7 mouse cellular contexts compared by ENCODE assay signal in genomic region chr4:57300469-57301409, GRCm38 (mm10). TPM values are rescaled to one million over a fixed set of nuclear protein-coding genes. Genes with fewer than 3 reads are reported as not detected.
DNase-seq lines count a peak whose midpoint lies in the region; ATAC-seq lines count a peak whose summit lies in the region.

No protein-coding gene starts in this region.

- DNase-seq in 3134 (ENCODE audit: extremely low read depth, insufficient read length, low spot score) = peak; percentile 68
- DNase-seq in 3T3-L1 (ENCODE audit: low read depth, low spot score) = peak; percentile 23
- DNase-seq in embryo, embryonic 10.5 days (ENCODE audit: low spot score) = peak; percentile 47
- peak; percentile 32 for DNase-seq in heart, postnatal 4 days
- peak; percentile 60 for DNase-seq in limb, embryonic 10.5 days (ENCODE audit: low spot score)
- peak; percentile 37 for DNase-seq in thymus, postnatal 0 days (ENCODE audit: low spot score)

- peak overlapping the region; percentile 82 for H3K27ac ChIP-seq in limb, embryonic 10.5 days

- ATAC-seq in megakaryocyte progenitor cell, adult 5-6 weeks (replicated peaks; ENCODE audit: poor library complexity) = peak; percentile 12; the same call in 1 of the 2 replicates

- peaks cover 30% of the 10 kb centered on the region for H3K4me1 ChIP-seq in limb, embryonic 10.5 days

- H3K27me3 ChIP-seq in limb, embryonic 10.5 days (ENCODE audit: low read depth, poor library complexity, severe bottlenecking) = peaks cover 65% of the 10 kb centered on the region

- H3K4me3 ChIP-seq in limb, embryonic 10.5 days = peak overlapping the region; percentile 82

- WGBS in limb, embryonic 10.5 days = under 1% methylated on average over 37 of the region's 37 CpGs

- H3K9me3 ChIP-seq in limb, embryonic 10.5 days (replicated peaks) = no peaks in the 10 kb centered on the region

- no peaks in the 10 kb centered on the region for H3K36me3 ChIP-seq in limb, embryonic 10.5 days

RNA-seq across cellular contexts. Expression of gene Ptpn3, which starts 0.9 kb away (rescaled TPM):
- total RNA-seq in heart, postnatal 4 days (2021) = 10 to 100 TPM; 12.9 to 14.5 TPM
- polyA plus RNA-seq in limb, embryonic 10.5 days (2016; fragmentation: Nextera tagmentation; extraction: Ambion mirVana) = 1.0 and 1.4 TPM in 2 replicates
- total RNA-seq in megakaryocyte progenitor cell, adult 5-6 weeks (2015) = 1.8 and 2.6 TPM in 2 replicates
- total RNA-seq in megakaryocyte progenitor cell, adult 5-6 weeks (2017) = 2.2 and 3.9 TPM in 2 replicates
- polyA plus RNA-seq in thymus, postnatal 0 days (2015; fragmentation: Nextera tagmentation; extraction: Ambion mirVana) = 2.4 and 2.6 TPM in 2 replicates

Comparison
In these comparisons a context has a peak if more than half of its experiments do, and no peak if none do; other contexts are left out.
1. Peak in every context shown above with its lines: DNase-seq, ATAC-seq, H3K4me3 ChIP-seq and H3K27ac ChIP-seq.